Mouse (Mus musculus) layer of hippocampus, adult 9-10 months (tissue): ENCODE results near the gene St8sia1.
"Not testable (repeated sequence)": the region's sequence is repeated elsewhere in the genome, so short reads cannot be mapped to it uniquely, and the experiment has no call there.

Source experiments
- DNase-seq: peaks from one replicate; pipeline ENCODE4 v3.0.0; 2022; ENCODE audit warnings: low spot score

St8sia1 gene

GRCm38 (mm10) chr6:142964076-142964530, at the start of gene St8sia1:
Gene St8sia1 (minus strand): TSS chr6:142964452.
- DNase-seq = no peak

GRCm38 (mm10) chr6:143012513-143013215, 48.4 kb upstream of the St8sia1 start:
- DNase-seq = no peak

- no peak for DNase-seq
Measured at GRCm38 (mm10) chr6:143008865-143009264, 44.6 kb upstream of the St8sia1 start.

GRCm38 (mm10) chr6:143005209-143005608, 41.0 kb upstream of the St8sia1 start:
- not testable (repeated sequence) for DNase-seq

GRCm38 (mm10) chr6:143004801-143005200, 40.5 kb upstream of the St8sia1 start:
- no peak for DNase-seq

- no peak for DNase-seq
Measured at GRCm38 (mm10) chr6:142998221-142998999, 34.2 kb upstream of the St8sia1 start.

- no peak for DNase-seq
Measured at GRCm38 (mm10) chr6:142996887-142997286, 32.6 kb upstream of the St8sia1 start.

- DNase-seq = no peak
Measured at GRCm38 (mm10) chr6:142995567-142995966, 31.3 kb upstream of the St8sia1 start.

- DNase-seq = no peak
Measured at GRCm38 (mm10) chr6:142994821-142995220, 30.6 kb upstream of the St8sia1 start.

GRCm38 (mm10) chr6:142993705-142994698, 29.8 kb upstream of the St8sia1 start:
- DNase-seq = no peak

- DNase-seq = no peak
Measured at GRCm38 (mm10) chr6:142992971-142993370, 28.7 kb upstream of the St8sia1 start.

GRCm38 (mm10) chr6:142992099-142992498, 27.8 kb upstream of the St8sia1 start:
- no peak for DNase-seq

- DNase-seq = no peak
Measured at GRCm38 (mm10) chr6:142991391-142992059, 27.3 kb upstream of the St8sia1 start.

- DNase-seq = no peak
Measured at GRCm38 (mm10) chr6:142990516-142990915, 26.3 kb upstream of the St8sia1 start.

GRCm38 (mm10) chr6:142989495-142989894, 25.2 kb upstream of the St8sia1 start:
- DNase-seq = no peak

- DNase-seq = peak; percentile 35
Measured at GRCm38 (mm10) chr6:142988753-142989152, 24.5 kb upstream of the St8sia1 start.

- DNase-seq = no peak
Measured at GRCm38 (mm10) chr6:142988231-142988630, 24.0 kb upstream of the St8sia1 start.

- DNase-seq = no peak
Measured at GRCm38 (mm10) chr6:142987616-142988015, 23.4 kb upstream of the St8sia1 start.

GRCm38 (mm10) chr6:142986706-142987105, 22.5 kb upstream of the St8sia1 start:
- not testable (repeated sequence) for DNase-seq

GRCm38 (mm10) chr6:142985561-142986238, 21.4 kb upstream of the St8sia1 start:
- DNase-seq = not testable (repeated sequence)
